Mouse (Mus musculus) liver, adult 2 months (tissue): ENCODE results near the gene Timm8a2.
A peak's percentile ranks its signal among the peaks of the same experiment; 100 is the strongest.

Experiments
- CTCF ChIP-seq: fragments of 200-500 bp; IDR thresholded peaks from 2 replicates; pipeline ENCODE4 v1.5.1; 2011; ENCODE audit warnings: low read depth, low read length, control low read depth
- POLR2A ChIP-seq: fragments of 200-500 bp; IDR thresholded peaks from 2 replicates; pipeline ENCODE4 v1.6.1; 2011; ENCODE audit warnings: low read length, control low read depth; ENCODE audit not compliant: insufficient read depth; ENCODE audit errors: extremely low read depth

DNA sequence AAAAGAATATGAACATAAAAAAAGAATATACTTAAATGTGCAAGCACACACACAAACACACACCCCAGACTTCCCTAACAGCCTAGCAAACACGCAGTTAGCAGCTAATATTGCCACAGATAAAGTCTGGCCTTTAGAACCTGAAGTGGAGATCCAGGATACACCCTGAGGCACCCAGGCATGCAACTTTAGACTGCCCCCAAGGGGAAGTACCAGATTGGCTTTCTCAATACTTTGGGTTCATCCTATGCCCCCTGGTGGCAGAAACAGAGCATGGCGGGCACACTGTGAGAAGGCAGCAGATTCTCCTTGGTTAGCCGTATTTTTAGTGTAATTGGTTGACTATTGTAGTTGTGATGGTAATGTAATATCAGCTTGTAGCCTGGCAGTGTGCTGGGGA lies 26.2 kb downstream of the Timm8a2 start:
- peak; percentile 87 for TF ChIP-seq CTCF
- no peak for TF ChIP-seq POLR2A
